Mouse (Mus musculus) liver, postnatal 0 days (tissue): Measurements from ENCODE around the gene Gucd1.

Experiments used
- CTCF ChIP-seq: sonication (generic); IDR thresholded peaks from 2 replicates; pipeline ENCODE4 v1.5.1; 2016; ENCODE audit warnings: antibody characterized with exemption, low read depth
- EP300 ChIP-seq: IDR thresholded peaks from 2 replicates; pipeline ENCODE4 v1.6.1; 2016; ENCODE audit warnings: antibody characterized with exemption, low read depth, mild to moderate bottlenecking

DNA sequence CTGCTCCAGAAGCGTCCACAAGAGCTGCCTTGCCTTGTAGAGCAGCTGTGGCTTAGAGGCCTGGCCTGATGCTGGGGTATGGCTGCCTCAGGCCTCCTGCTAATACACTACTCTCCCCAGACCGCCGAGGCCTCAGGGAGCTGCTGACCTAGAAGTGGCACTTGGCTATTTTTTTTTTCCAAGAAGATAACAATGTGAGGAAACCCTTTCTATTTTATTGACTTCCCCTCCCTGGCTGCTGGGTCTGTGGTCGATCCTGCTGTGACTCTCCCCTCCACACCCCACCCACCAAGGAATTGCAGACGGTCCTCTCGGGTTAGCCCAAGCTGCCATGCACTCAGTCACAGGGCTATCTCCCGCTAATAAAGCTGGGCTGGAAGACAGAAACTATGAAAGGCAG, 183.6 kb downstream of the Gucd1 start:
- TF ChIP-seq EP300 (no peak), CTCF (no peak)
